Mouse (Mus musculus): ENCODE measurements around the gene Rpp25l. TPM values are rescaled to one million over a fixed set of nuclear protein-coding genes. Genes with fewer than 3 reads are reported as not detected.
"Not testable (repeated sequence)": the region's sequence is repeated elsewhere in the genome, so short reads cannot be mapped to it uniquely, and the experiment has no call there.

The Rpp25l gene
- polyA plus RNA-seq, 1 experiment from 2014 or later: 68.7 TPM

DNA sequence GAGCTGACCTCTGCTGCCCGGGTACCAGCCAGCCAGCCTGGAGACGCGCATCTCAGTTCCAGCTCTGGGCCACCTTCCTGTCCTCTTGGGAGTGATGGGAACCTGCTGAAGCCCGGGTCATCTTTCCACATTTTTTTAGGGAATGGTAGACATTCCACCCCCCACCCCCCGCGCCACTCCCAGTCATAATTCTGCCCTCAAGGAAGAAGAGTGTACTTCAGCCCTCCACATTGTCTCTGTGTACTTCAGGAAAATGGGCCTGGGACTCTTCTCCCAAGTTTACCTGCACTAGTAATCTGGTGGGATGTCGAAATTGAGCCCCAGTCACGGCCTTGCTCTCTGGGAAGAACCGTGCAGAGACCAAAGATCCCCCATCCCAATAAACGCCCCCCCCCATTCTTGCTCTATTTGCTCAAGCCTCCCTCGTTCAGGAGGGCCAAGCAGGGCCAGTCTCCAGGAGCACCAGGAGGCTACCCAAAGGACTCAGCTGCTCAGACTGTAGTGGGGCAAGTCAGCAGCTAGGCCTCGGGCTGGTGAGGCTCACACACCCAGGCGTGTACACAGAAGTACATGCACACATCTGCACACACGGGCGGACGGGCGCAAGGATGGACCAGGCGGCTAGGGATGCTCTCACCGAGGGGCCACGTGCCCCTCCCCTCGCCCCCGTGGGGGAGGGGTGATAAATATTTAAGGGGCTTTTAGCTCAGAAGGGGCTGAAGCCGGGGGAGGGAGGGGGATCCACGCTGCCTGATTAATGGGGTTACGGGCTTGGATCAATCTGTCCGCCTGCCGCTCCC lies 29.0 kb downstream of the Rpp25l start:
- H3K4me1 ChIP-seq (ENCODE audit: control insufficient read depth, insufficient read depth, low read length): peaks cover 11% of the 10 kb centered on the region
- H3K9me3 ChIP-seq (ENCODE audit: control insufficient read depth, low read length); H3K27ac ChIP-seq (replicated peaks; ENCODE audit: low read depth, low read length); DNase-seq (ENCODE audit: low spot score); H3K27me3 ChIP-seq (replicated peaks; ENCODE audit: control insufficient read depth, insufficient read depth, low read length); H3K9ac ChIP-seq (ENCODE audit: low read depth, low read length); H3K36me3 ChIP-seq (ENCODE audit: control insufficient read depth, insufficient read depth, low read length): not testable (repeated sequence)
- peak overlapping the region; percentile 21; the same call in 1 of the 2 replicates for H3K4me3 ChIP-seq (ENCODE audit: low read depth, low read length)
- ATAC-seq (ENCODE audit: low read depth): peak; percentile 6; the same call in 1 of the 2 replicates
- peak overlapping the region; percentile 46 for H3K4me2 ChIP-seq (ENCODE audit: low read depth, low read length)
- WGBS: 10% methylated on average over 16 of the region's 27 CpGs

DNA sequence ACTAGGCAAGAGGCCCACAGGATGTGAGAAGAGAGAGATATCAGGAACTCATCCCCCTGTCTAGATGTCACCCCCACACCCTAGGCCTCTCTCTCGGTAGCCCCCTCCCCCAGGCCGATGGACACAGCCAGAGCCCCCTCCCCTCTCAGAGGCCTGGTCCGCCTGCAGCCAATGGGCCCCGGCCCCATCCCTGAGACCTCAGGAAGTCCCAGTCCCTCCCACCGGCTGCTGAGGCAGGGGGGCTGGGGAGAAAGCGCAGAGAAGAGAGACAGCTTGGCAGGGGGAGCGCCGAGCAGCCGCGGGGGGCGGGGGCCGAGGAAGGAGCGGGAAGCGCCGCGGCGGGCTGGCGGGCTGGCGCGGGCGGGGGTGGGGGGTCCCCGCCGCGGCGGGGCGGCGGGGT lies 30.0 kb downstream of the Rpp25l start:
- not testable (repeated sequence) for H3K36me3 ChIP-seq (ENCODE audit: control insufficient read depth, insufficient read depth, low read length); H3K9ac ChIP-seq (ENCODE audit: low read depth, low read length); H3K27ac ChIP-seq (replicated peaks; ENCODE audit: low read depth, low read length); H3K9me3 ChIP-seq (ENCODE audit: control insufficient read depth, low read length); H3K27me3 ChIP-seq (replicated peaks; ENCODE audit: control insufficient read depth, insufficient read depth, low read length); DNase-seq (ENCODE audit: low spot score)
- peak; percentile 60 for ATAC-seq (ENCODE audit: low read depth)
- Histone ChIP-seq H3K4me3 (ENCODE audit: low read depth, low read length) (peak overlapping the region; percentile 20; the same call in 1 of the 2 replicates), H3K4me2 (ENCODE audit: low read depth, low read length) (peak overlapping the region; percentile 34; the same call in 1 of the 2 replicates), H3K4me1 (ENCODE audit: control insufficient read depth, insufficient read depth, low read length) (peaks cover 11% of the 10 kb centered on the region)
- WGBS: 0% methylated on average over 1 of the region's 27 CpGs

DNA sequence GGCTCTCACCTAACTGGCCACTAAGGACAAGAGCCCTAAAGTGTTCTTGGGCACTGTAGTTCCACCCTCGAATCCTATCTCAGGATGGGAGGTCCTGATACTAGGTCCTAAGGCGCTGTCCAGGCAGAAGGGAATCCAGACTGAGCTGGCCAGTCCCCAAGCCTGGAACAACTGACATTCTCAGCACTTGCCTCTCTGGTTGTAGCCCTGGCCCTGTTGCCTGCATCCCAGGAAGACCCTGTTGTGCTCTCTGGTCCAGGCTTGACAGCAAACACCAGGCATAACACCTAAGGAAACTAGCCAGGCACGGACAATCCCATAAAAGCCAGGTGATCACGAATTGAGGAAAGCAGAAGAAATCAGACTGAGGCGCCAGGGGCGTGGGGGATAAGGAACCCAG lies 30.5 kb downstream of the Rpp25l start:
- 30% methylated on average over 6 of the region's 6 CpGs for WGBS
- Histone ChIP-seq H3K4me2 (ENCODE audit: low read depth, low read length) (no peak overlapping the region), H3K4me3 (ENCODE audit: low read depth, low read length) (no peak overlapping the region), H3K9me3 (ENCODE audit: control insufficient read depth, low read length) (no peaks in the 10 kb centered on the region), H3K27me3 (replicated peaks; ENCODE audit: control insufficient read depth, insufficient read depth, low read length) (no peaks in the 10 kb centered on the region), H3K9ac (ENCODE audit: low read depth, low read length) (no peak overlapping the region), H3K36me3 (ENCODE audit: control insufficient read depth, insufficient read depth, low read length) (no peaks in the 10 kb centered on the region), H3K27ac (replicated peaks; ENCODE audit: low read depth, low read length) (0 out of 2 replicates have a peak overlapping the region, but pooled peaks have one; percentile 24), H3K4me1 (ENCODE audit: control insufficient read depth, insufficient read depth, low read length) (peaks cover 11% of the 10 kb centered on the region)
- DNase-seq (ENCODE audit: low spot score): no peak
- no peak for ATAC-seq (ENCODE audit: low read depth)

DNA sequence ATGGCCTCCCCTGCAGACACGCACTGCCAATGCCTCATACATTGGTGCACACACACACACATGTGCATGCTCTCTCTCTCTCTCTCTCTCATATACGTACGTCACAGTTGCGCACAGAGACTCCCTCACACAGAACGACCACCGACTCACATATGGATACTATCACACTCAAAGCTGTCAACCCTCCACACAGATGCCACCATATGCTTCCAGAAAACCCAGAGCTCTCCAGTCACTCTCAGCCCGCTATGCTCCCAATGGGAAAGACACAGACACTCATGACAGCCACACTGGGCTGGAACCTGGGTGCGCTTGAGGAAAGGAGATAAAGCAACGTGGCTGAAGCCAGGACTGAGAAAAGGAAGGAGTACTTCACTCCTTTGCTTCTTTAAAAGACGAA lies 31.4 kb downstream of the Rpp25l start:
- no peaks in the 10 kb centered on the region for H3K27me3 ChIP-seq (replicated peaks; ENCODE audit: control insufficient read depth, insufficient read depth, low read length)
- 54% methylated on average over 10 of the region's 10 CpGs for WGBS
- H3K27ac ChIP-seq (replicated peaks; ENCODE audit: low read depth, low read length): no peak overlapping the region

DNA sequence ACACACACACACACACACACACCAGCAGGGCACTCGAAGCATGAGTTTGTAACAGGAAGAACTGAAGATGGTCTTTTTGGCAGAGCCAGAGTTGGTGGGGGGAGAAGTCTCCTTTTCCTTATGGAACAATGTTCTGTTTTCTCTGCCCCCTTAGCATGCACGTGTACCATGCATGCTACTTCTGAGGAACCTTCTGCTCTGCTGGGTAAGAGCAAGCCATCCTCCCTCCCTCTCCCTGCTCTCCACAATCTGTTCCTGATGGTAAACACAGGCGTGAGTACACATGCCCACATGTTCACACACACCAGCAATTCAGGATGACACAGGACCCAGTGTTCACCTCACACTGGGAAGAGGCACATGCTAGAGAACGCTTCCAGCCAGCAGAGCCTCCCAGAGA lies 32.2 kb downstream of the Rpp25l start:
- DNase-seq (ENCODE audit: low spot score) (no peak), ATAC-seq (ENCODE audit: low read depth) (no peak)
- Histone ChIP-seq H3K9me3 (ENCODE audit: control insufficient read depth, low read length) (no peaks in the 10 kb centered on the region), H3K4me2 (ENCODE audit: low read depth, low read length) (no peak overlapping the region), H3K9ac (ENCODE audit: low read depth, low read length) (no peak overlapping the region), H3K4me3 (ENCODE audit: low read depth, low read length) (no peak overlapping the region), H3K4me1 (ENCODE audit: control insufficient read depth, insufficient read depth, low read length) (peaks cover 27% of the 10 kb centered on the region), H3K27ac (replicated peaks; ENCODE audit: low read depth, low read length) (no peak overlapping the region), H3K36me3 (ENCODE audit: control insufficient read depth, insufficient read depth, low read length) (no peaks in the 10 kb centered on the region), H3K27me3 (replicated peaks; ENCODE audit: control insufficient read depth, insufficient read depth, low read length) (no peaks in the 10 kb centered on the region)
- WGBS: 31% methylated on average over 4 of the region's 4 CpGs

More for the DNA sequence above, 31.4 kb downstream of the Rpp25l start:
- no peaks in the 10 kb centered on the region for H3K36me3 ChIP-seq (ENCODE audit: control insufficient read depth, insufficient read depth, low read length)
- no peak overlapping the region for H3K4me3 ChIP-seq (ENCODE audit: low read depth, low read length)
- no peaks in the 10 kb centered on the region for H3K9me3 ChIP-seq (ENCODE audit: control insufficient read depth, low read length)
- ATAC-seq (ENCODE audit: low read depth) (no peak), DNase-seq (ENCODE audit: low spot score) (no peak)
- H3K9ac ChIP-seq (ENCODE audit: low read depth, low read length): no peak overlapping the region
- peaks cover 19% of the 10 kb centered on the region for H3K4me1 ChIP-seq (ENCODE audit: control insufficient read depth, insufficient read depth, low read length)
- no peak overlapping the region for H3K4me2 ChIP-seq (ENCODE audit: low read depth, low read length)

DNA sequence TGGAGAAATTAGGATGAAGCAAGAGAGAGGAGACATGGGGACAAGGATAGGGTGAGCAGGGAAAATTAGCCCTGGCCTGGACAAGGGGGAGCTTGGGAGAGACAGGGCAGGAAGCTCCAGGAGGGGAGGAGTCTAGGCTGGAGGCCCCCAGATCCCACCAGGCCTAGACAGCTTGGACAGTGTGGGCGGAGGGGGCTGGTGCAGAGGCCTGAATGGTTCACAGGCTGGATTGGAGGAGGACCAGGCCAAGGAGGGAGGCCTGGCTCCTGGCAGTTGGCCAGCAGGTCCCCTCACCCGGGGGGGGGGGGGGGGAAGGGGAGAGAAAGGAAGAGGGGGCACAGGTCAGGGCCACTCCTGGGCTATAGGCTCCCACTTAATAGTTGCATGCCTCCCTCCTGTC lies 34.0 kb downstream of the Rpp25l start:
- H3K4me1 ChIP-seq (ENCODE audit: control insufficient read depth, insufficient read depth, low read length): peaks cover 31% of the 10 kb centered on the region
- no peak overlapping the region for H3K4me3 ChIP-seq (ENCODE audit: low read depth, low read length)
- H3K27me3 ChIP-seq (replicated peaks; ENCODE audit: control insufficient read depth, insufficient read depth, low read length): no peaks in the 10 kb centered on the region
- peak; percentile 25 for DNase-seq (ENCODE audit: low spot score)
- no peaks in the 10 kb centered on the region for H3K9me3 ChIP-seq (ENCODE audit: control insufficient read depth, low read length)
- WGBS: 63% methylated on average over 1 of the region's 2 CpGs
- no peak overlapping the region for H3K27ac ChIP-seq (replicated peaks; ENCODE audit: low read depth, low read length)
- no peak for ATAC-seq (ENCODE audit: low read depth)
- peak overlapping the region; percentile 31; the same call in 1 of the 2 replicates for H3K9ac ChIP-seq (ENCODE audit: low read depth, low read length)
- H3K4me2 ChIP-seq (ENCODE audit: low read depth, low read length): no peak overlapping the region
- no peaks in the 10 kb centered on the region for H3K36me3 ChIP-seq (ENCODE audit: control insufficient read depth, insufficient read depth, low read length)

DNA sequence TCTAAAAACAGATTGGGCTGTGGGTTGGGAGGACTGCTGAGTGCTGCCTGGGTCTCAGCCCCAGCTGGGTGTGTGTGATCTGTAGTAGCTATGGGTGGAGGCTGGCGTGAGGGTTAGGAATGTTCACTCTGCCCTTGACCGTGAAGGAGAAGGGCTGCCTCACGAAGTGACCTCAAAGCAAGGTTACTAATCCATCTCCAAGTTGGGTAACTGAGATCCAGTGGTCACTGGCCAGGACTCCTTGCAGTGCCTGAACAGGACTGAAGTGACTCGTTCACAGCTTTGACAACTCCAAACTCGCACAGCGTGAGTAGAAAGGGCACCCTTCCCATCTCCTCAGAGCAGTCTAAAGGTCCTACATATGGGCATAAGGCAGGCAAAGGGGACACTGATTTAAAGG lies 34.5 kb downstream of the Rpp25l start:
- H3K9ac ChIP-seq (ENCODE audit: low read depth, low read length): 0 out of 2 replicates have a peak overlapping the region, but pooled peaks have one; percentile 31
- no peak overlapping the region for H3K4me3 ChIP-seq (ENCODE audit: low read depth, low read length)
- no peak overlapping the region for H3K4me2 ChIP-seq (ENCODE audit: low read depth, low read length)
- ATAC-seq (ENCODE audit: low read depth) (no peak), DNase-seq (ENCODE audit: low spot score) (no peak)
- H3K9me3 ChIP-seq (ENCODE audit: control insufficient read depth, low read length): no peaks in the 10 kb centered on the region
- WGBS: 66% methylated on average over 6 of the region's 6 CpGs
- peaks cover 31% of the 10 kb centered on the region for H3K4me1 ChIP-seq (ENCODE audit: control insufficient read depth, insufficient read depth, low read length)
- no peaks in the 10 kb centered on the region for H3K27me3 ChIP-seq (replicated peaks; ENCODE audit: control insufficient read depth, insufficient read depth, low read length)
- H3K27ac ChIP-seq (replicated peaks; ENCODE audit: low read depth, low read length): no peak overlapping the region
- no peaks in the 10 kb centered on the region for H3K36me3 ChIP-seq (ENCODE audit: control insufficient read depth, insufficient read depth, low read length)

DNA sequence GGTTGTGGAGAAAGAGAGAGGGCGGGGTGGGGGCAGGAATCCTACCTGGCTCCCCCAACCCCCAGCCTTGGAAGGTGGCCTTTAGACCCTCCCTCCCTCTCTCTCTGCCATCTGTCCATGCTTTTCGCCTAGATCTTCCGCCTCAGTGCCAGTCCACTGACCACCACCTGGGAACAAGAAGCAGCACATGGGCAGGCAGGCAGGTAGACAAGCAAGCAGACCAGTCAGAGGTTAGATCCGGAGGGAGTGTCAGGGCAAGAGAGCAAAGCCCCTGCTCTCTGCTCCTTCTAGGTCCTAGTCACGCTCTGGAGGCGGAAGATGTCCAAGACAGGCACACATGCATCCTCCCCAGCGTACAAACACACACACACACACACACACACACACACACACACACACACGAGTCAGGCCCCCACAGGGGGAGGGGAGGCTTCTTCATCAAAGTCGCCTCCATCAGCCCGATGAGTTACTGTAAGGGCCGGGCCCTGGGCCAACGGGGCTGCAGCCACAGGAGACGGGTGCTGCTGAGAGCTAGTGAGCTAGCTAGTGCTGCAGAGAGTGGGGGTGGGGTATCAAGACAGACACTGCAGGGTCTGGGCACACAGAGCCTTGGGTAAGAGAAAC lies 36.2 kb downstream of the Rpp25l start:
- H3K9ac ChIP-seq (ENCODE audit: low read depth, low read length): peak overlapping the region; percentile 28

More for the DNA sequence above, 36.2 kb downstream of the Rpp25l start:
- Histone ChIP-seq H3K4me3 (ENCODE audit: low read depth, low read length) (no peak overlapping the region), H3K27ac (replicated peaks; ENCODE audit: low read depth, low read length) (no peak overlapping the region), H3K36me3 (ENCODE audit: control insufficient read depth, insufficient read depth, low read length) (no peaks in the 10 kb centered on the region), H3K9me3 (ENCODE audit: control insufficient read depth, low read length) (no peaks in the 10 kb centered on the region), H3K27me3 (replicated peaks; ENCODE audit: control insufficient read depth, insufficient read depth, low read length) (no peaks in the 10 kb centered on the region), H3K4me1 (ENCODE audit: control insufficient read depth, insufficient read depth, low read length) (peaks cover 34% of the 10 kb centered on the region), H3K4me2 (ENCODE audit: low read depth, low read length) (no peak overlapping the region)
- peak; percentile 17; the same call in 1 of the 2 replicates for ATAC-seq (ENCODE audit: low read depth)
- WGBS: 43% methylated on average over 10 of the region's 13 CpGs
- DNase-seq (ENCODE audit: low spot score): peak; percentile 76

Measured in embryonic facial prominence, embryonic 14.5 days (tissue).